Mouse (Mus musculus): ENCODE measurements around the gene Dmap1. TPM values are rescaled to one million over a fixed set of nuclear protein-coding genes. Genes with fewer than 3 reads are reported as not detected.

Gene Dmap1
- polyA plus RNA-seq, 2 experiments: 57.5 to 66.8 TPM

GRCm38 (mm10) chr4:117630053-117630670, 51.9 kb downstream of the Dmap1 start:
- no peak for DNase-seq (ENCODE audit: low spot score)
- 26% methylated on average over 6 of the region's 6 CpGs for WGBS
- H3K4me3 ChIP-seq (replicated peaks; ENCODE audit: low read length): no peak overlapping the region
- ATAC-seq (ENCODE audit: low FRiP score, low read depth): peak; percentile 37; the same call in 1 of the 2 replicates
- no peak for TF ChIP-seq POLR2A (IDR thresholded peaks at IDR 0.05; ENCODE audit: borderline replicate concordance, extremely low read depth, insufficient read depth, insufficient read length)
- H3K9me3 ChIP-seq (ENCODE audit: control insufficient read depth, low read length): no peaks in the 10 kb centered on the region
- no peaks in the 10 kb centered on the region for H3K27me3 ChIP-seq (ENCODE audit: control insufficient read depth, insufficient read depth, low read length)
- no peak overlapping the region for H3K4me2 ChIP-seq (replicated peaks; ENCODE audit: low read depth, low read length, severe bottlenecking)
- no peak overlapping the region; the same call in 1 of the 2 replicates for H3K9ac ChIP-seq (ENCODE audit: low read depth, low read length, severe bottlenecking)
- peaks cover 14% of the 10 kb centered on the region for H3K4me1 ChIP-seq (ENCODE audit: control insufficient read depth, insufficient read depth, low read length)
- H3K36me3 ChIP-seq (ENCODE audit: control insufficient read depth, insufficient read depth, low read length): peaks cover 26% of the 10 kb centered on the region; the same call in 1 of the 2 replicates
- no peak overlapping the region for H3K27ac ChIP-seq (replicated peaks; ENCODE audit: low read depth, low read length)

- Histone ChIP-seq H3K27me3 (ENCODE audit: control insufficient read depth, insufficient read depth, low read length) (no peaks in the 10 kb centered on the region), H3K4me2 (replicated peaks; ENCODE audit: low read depth, low read length, severe bottlenecking) (no peak overlapping the region), H3K4me1 (ENCODE audit: control insufficient read depth, insufficient read depth, low read length) (peaks cover 18% of the 10 kb centered on the region), H3K9me3 (ENCODE audit: control insufficient read depth, low read length) (no peaks in the 10 kb centered on the region), H3K36me3 (ENCODE audit: control insufficient read depth, insufficient read depth, low read length) (peaks cover 19% of the 10 kb centered on the region), H3K27ac (replicated peaks; ENCODE audit: low read depth, low read length) (no peak overlapping the region), H3K9ac (ENCODE audit: low read depth, low read length, severe bottlenecking) (no peak overlapping the region), H3K4me3 (replicated peaks; ENCODE audit: low read length) (no peak overlapping the region)
- no peak for DNase-seq (ENCODE audit: low spot score)
- ATAC-seq (ENCODE audit: low FRiP score, low read depth): no peak
- TF ChIP-seq POLR2A (IDR thresholded peaks at IDR 0.05; ENCODE audit: borderline replicate concordance, extremely low read depth, insufficient read depth, insufficient read length): no peak
- 55% methylated on average over 1 of the region's 1 CpGs for WGBS
These were observed 53.6 kb downstream of the Dmap1 start for GRCm38 (mm10) chr4:117628464-117628863.

Other genes with a start within 250 kb of the Dmap1 start
- gene Rnf220, start 185.2 kb downstream of the Dmap1 start, polyA plus RNA-seq (2012; rRNA removed): 126 and 139 TPM in 2 replicates
- 72.8 and 76.9 TPM in 2 replicates for gene Rnf220, start 185.2 kb downstream of the Dmap1 start, polyA plus RNA-seq (2014; fragmentation: Nextera tagmentation; extraction: Ambion mirVana)
- gene Eri3, start 131.9 kb downstream of the Dmap1 start, polyA plus RNA-seq (2012; rRNA removed): 155 and 194 TPM in 2 replicates
- gene Eri3, start 131.9 kb downstream of the Dmap1 start, polyA plus RNA-seq (2014; fragmentation: Nextera tagmentation; extraction: Ambion mirVana): 190 and 191 TPM in 2 replicates
- not detected in 2 replicates for gene Gm12845, start 42.1 kb upstream of the Dmap1 start, polyA plus RNA-seq (2012; rRNA removed)
- not detected in 2 replicates for gene Gm12845, start 42.1 kb upstream of the Dmap1 start, polyA plus RNA-seq (2014; fragmentation: Nextera tagmentation; extraction: Ambion mirVana)
- gene Klf17, start 83.4 kb upstream of the Dmap1 start, polyA plus RNA-seq (2012; rRNA removed): not detected in 2 replicates
- gene Klf17, start 83.4 kb upstream of the Dmap1 start, polyA plus RNA-seq (2014; fragmentation: Nextera tagmentation; extraction: Ambion mirVana): not detected in 2 replicates
- 30.1 and 46.7 TPM in 2 replicates for gene Slc6a9, start 152.2 kb upstream of the Dmap1 start, polyA plus RNA-seq (2012; rRNA removed)
- gene Slc6a9, start 152.2 kb upstream of the Dmap1 start, polyA plus RNA-seq (2014; fragmentation: Nextera tagmentation; extraction: Ambion mirVana): 9.7 and 12.2 TPM in 2 replicates
- 15.1 and 19.9 TPM in 2 replicates for gene Ccdc24, start 190.3 kb upstream of the Dmap1 start, polyA plus RNA-seq (2012; rRNA removed)
- 1.6 and 1.8 TPM in 2 replicates for gene Ccdc24, start 190.3 kb upstream of the Dmap1 start, polyA plus RNA-seq (2014; fragmentation: Nextera tagmentation; extraction: Ambion mirVana)
- gene B4galt2, start 201.2 kb upstream of the Dmap1 start, polyA plus RNA-seq (2012; rRNA removed): 95.4 and 149 TPM in 2 replicates
- gene B4galt2, start 201.2 kb upstream of the Dmap1 start, polyA plus RNA-seq (2014; fragmentation: Nextera tagmentation; extraction: Ambion mirVana): 43.4 and 48.8 TPM in 2 replicates
- 262 and 310 TPM in 2 replicates for gene Atp6v0b, start 205.1 kb upstream of the Dmap1 start, polyA plus RNA-seq (2012; rRNA removed)
- gene Atp6v0b, start 205.1 kb upstream of the Dmap1 start, polyA plus RNA-seq (2014; fragmentation: Nextera tagmentation; extraction: Ambion mirVana): 216 and 224 TPM in 2 replicates
- 18.4 and 23.2 TPM in 2 replicates for gene Dph2, start 209.8 kb upstream of the Dmap1 start, polyA plus RNA-seq (2012; rRNA removed)
- gene Dph2, start 209.8 kb upstream of the Dmap1 start, polyA plus RNA-seq (2014; fragmentation: Nextera tagmentation; extraction: Ambion mirVana): 17.0 and 18.7 TPM in 2 replicates
- 63.4 and 75.9 TPM in 2 replicates for gene Ipo13, start 232.7 kb upstream of the Dmap1 start, polyA plus RNA-seq (2012; rRNA removed)
- 38.8 and 40.4 TPM in 2 replicates for gene Ipo13, start 232.7 kb upstream of the Dmap1 start, polyA plus RNA-seq (2014; fragmentation: Nextera tagmentation; extraction: Ambion mirVana)
- 4.1 and 5.7 TPM in 2 replicates for gene Artn, start 247.5 kb upstream of the Dmap1 start, polyA plus RNA-seq (2012; rRNA removed)
- 5.5 and 7.6 TPM in 2 replicates for gene Artn, start 247.5 kb upstream of the Dmap1 start, polyA plus RNA-seq (2014; fragmentation: Nextera tagmentation; extraction: Ambion mirVana)